Mouse (Mus musculus) bone marrow, adult 2 months (tissue): ENCODE results near the gene Snx13.

ENCODE experiments used
- CTCF ChIP-seq: fragments of 200-500 bp; IDR thresholded peaks from 2 replicates; pipeline ENCODE4 v1.5.1; 2011; ENCODE audit warnings: low read length, control low read depth; ENCODE audit not compliant: control insufficient read depth, insufficient read depth
- POLR2A ChIP-seq: fragments of 200-500 bp; IDR thresholded peaks from 2 replicates; pipeline ENCODE4 v1.6.1; 2011; ENCODE audit warnings: low read depth, mild to moderate bottlenecking, control low read depth, low read length, borderline replicate concordance; ENCODE audit not compliant: control insufficient read depth

GRCm38 (mm10) chr12:35075993-35076392, 29.0 kb downstream of the Snx13 start:
- TF ChIP-seq CTCF = no peak
- no peak for TF ChIP-seq POLR2A
